Mouse (Mus musculus): ENCODE data around the gene Snrnp27. TPM values are rescaled to one million over a fixed set of nuclear protein-coding genes. Genes with fewer than 3 reads are reported as not detected.

The Snrnp27 gene
- polyA plus RNA-seq (2015; fragmentation: Nextera tagmentation; extraction: Ambion mirVana), result 116 and 122 TPM in 2 replicates

DNA sequence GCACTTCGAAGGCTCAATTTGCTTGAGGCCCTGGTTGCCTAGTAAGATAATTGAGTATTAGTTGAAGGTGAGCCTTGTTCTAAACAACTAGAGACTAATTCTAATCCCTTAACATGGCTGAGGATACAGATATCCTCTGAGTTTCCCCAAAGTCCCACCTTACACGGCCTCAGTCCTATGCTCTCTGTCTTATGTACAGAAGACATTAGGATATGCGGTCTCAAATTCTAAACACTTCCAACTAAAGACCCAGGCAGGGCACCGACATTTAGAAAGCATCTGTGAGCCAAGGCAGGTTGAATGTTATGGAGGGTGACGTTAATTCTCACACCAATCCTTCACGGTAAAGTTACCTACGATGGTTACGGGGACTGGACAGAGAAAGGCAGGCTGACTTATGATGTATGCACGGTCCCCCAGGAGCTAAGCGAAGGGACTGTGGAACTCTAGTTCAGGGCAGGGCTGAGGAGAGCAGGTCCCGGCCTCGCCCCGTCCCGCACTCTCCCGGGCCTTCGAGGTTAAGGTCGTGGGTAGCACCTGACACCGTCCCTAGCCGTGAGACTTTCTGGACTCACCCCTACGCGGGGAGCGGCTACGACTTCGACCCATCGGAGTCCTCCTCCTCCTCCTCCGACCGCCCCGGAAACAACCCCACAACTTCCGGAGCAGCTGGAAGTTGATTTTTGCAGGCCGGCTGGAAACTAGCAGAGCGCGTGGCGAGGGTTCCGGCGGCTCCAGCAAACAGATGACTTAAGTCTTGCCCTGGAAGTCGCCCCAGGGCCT is at the start of gene Snrnp27:
TSS of gene Snrnp27 (minus strand) at position 651 of the 783 bp plus-strand sequence.
- Histone ChIP-seq H3K36me3 (peaks cover 54% of the 10 kb centered on the region), H3K27me3 (no peaks in the 10 kb centered on the region), H3K4me2 (peak within 1 kb of the TSS; percentile 91), H3K4me1 (replicated peaks) (peaks cover 18% of the 10 kb centered on the region), H3K9ac (peak within 1 kb of the TSS; percentile 85), H3K27ac (peak within 1 kb of the TSS; percentile 71), H3K4me3 (peak within 1 kb of the TSS; percentile 81), H3K9me3 (no peaks in the 10 kb centered on the region)
- ATAC-seq (ENCODE audit: low FRiP score), result peak; percentile 89
- WGBS, result 3% methylated on average over 34 of the region's 36 CpGs

DNA sequence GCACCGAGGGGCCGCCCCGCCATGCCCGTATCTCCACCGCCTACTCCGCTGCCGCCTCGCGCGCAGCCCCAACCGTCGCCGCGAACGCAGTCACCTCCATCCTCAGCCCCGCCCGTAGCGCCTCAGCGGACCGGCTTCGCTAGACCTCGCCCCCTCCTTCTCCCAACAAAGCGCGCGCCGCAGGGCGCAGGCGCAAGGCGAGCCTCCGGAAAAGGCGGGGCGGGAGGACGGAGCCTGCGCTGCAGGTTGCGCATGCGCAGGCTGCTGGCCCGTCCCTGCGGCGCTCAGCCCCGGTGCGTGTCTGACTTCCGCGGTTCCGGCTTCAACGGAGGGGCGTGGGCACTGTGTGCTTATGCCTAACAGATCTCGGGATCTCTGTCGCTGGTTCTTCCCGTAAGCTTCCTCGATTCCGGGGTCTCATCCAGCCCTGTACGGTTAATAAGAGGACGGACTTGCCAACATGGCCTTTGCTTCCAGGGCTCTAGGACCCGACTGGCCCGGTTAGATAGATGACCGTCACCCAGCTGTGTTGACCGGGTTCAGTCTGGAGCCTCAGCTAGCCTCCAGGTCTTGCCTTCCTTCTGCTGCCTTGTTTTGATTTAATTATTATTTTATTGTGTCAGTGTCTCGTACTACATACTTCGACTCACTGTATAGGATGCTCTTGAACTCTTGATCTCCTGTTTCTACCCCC is 49.0 kb upstream of the Snrnp27 start, which contains the start of gene Gmcl1:
TSS of gene Gmcl1 (minus strand) at position 201 of the 694 bp plus-strand sequence.
- peaks cover 35% of the 10 kb centered on the region for H3K4me1 ChIP-seq (replicated peaks)
- H3K27me3 ChIP-seq, result no peaks in the 10 kb centered on the region
- WGBS, result under 1% methylated on average over 59 of the region's 59 CpGs

DNA sequence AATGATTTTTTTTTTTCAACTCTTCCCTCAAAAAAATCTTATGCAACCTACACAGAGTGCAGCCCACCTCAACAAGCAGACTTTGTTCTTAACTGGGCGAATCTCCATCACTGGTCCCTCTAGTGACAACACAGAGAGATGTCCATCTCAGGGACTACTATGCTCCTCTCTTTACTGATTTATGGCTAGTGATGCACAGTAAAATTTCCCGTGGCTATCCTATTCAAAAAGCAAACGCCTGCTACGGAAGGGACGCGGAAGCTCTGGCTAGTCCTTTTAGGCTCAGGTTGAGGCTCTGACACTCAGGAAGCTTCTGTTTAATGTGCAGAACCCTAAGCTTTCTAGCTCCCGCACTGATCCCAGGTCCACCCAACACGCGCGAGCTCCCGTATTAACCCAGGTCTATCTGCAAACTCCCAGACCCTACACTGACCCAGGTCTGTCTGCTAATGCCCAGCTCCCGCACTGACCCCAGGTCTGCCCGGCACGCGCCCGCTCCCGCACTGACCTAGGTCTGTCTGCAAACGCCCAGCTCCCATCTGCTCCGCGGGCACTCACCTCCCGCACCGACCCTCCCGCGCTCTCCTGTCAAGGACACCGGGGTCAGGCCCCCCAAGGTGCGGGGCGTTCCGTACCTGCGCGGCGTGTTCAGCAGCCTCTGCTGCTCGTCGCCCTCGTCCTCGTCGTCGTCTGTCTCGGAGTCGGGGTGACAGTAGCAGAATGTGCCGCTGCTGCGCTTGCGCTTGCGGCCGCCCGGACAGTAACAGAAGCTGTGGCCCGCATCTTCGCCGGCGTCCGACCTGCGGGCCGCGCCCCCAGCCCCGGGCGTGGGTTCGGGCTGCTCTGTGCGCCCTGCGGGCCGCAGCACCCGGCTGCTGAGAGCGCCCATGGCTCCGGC is 48.2 kb upstream of the Snrnp27 start:
- Histone ChIP-seq H3K9ac (peak overlapping the region; percentile 95), H3K4me1 (replicated peaks) (peaks cover 35% of the 10 kb centered on the region), H3K9me3 (no peaks in the 10 kb centered on the region), H3K36me3 (peaks cover 2% of the 10 kb centered on the region), H3K4me2 (peak overlapping the region; percentile 74), H3K27me3 (no peaks in the 10 kb centered on the region), H3K4me3 (peak overlapping the region; percentile 97), H3K27ac (peak overlapping the region; percentile 97)
- peak; percentile 70 for ATAC-seq (ENCODE audit: low FRiP score)
- 1% methylated on average over 62 of the region's 62 CpGs for WGBS

More for the DNA sequence above, 49.0 kb upstream of the Snrnp27 start, which contains the start of gene Gmcl1:
- Histone ChIP-seq H3K4me2 (peak within 1 kb of the TSS; percentile 74), H3K9me3 (no peaks in the 10 kb centered on the region), H3K4me3 (peak within 1 kb of the TSS; percentile 97), H3K27ac (peak within 1 kb of the TSS; percentile 97), H3K36me3 (no peaks in the 10 kb centered on the region), H3K9ac (peak within 1 kb of the TSS; percentile 95)
- ATAC-seq (ENCODE audit: low FRiP score), result peak; percentile 97

DNA sequence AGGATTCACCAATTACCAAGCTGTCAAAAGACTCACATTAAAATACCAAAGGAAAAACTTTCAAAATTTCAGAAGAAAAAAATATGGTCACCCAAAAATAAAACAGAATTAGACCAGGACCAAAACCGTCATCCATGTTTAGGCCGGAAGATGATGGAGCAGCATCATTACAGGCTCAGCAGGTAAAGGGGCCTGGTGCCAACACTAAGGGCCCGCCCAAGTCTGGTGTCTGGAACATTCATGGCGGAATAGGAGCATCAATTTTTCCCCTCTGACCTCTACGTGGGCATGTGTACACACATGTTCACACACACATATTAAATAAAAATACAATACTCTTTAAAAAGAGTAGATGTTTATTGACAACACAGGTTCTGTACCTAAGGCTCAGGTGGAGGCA is 44.4 kb upstream of the Snrnp27 start:
- WGBS, result 88% methylated on average over 5 of the region's 5 CpGs
- Histone ChIP-seq H3K4me2 (no peak overlapping the region), H3K9me3 (no peaks in the 10 kb centered on the region), H3K27ac (no peak overlapping the region), H3K27me3 (no peaks in the 10 kb centered on the region), H3K36me3 (peaks cover 22% of the 10 kb centered on the region), H3K4me3 (no peak overlapping the region), H3K4me1 (replicated peaks) (peaks cover 25% of the 10 kb centered on the region), H3K9ac (no peak overlapping the region)
- ATAC-seq (ENCODE audit: low FRiP score), result no peak

DNA sequence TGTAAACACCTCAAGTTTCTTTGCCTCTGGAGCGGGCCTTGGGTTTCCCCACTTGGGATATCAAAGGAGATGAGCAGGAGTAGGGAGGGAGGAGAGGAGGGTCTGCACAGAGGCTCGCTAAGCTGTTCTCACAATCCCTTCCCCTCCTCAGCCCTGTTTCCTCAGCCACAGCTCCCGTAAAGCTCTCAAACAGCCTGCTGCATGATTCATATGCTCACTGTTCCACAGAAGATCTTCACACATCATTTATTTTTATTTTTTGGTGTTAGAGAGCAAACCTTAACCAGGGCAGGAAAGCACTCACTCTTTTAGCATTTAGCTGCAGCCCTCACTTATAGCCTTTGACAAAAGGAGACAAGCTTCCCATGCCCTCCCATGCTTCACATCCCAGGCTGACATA is 37.7 kb upstream of the Snrnp27 start:
- no peak for ATAC-seq (ENCODE audit: low FRiP score)
- Histone ChIP-seq H3K4me3 (no peak overlapping the region), H3K9ac (no peak overlapping the region), H3K4me2 (no peak overlapping the region), H3K36me3 (peaks cover 57% of the 10 kb centered on the region), H3K27me3 (no peaks in the 10 kb centered on the region), H3K9me3 (no peaks in the 10 kb centered on the region), H3K27ac (no peak overlapping the region), H3K4me1 (replicated peaks) (no peaks in the 10 kb centered on the region)
- WGBS, result 88% methylated on average over 3 of the region's 3 CpGs

DNA sequence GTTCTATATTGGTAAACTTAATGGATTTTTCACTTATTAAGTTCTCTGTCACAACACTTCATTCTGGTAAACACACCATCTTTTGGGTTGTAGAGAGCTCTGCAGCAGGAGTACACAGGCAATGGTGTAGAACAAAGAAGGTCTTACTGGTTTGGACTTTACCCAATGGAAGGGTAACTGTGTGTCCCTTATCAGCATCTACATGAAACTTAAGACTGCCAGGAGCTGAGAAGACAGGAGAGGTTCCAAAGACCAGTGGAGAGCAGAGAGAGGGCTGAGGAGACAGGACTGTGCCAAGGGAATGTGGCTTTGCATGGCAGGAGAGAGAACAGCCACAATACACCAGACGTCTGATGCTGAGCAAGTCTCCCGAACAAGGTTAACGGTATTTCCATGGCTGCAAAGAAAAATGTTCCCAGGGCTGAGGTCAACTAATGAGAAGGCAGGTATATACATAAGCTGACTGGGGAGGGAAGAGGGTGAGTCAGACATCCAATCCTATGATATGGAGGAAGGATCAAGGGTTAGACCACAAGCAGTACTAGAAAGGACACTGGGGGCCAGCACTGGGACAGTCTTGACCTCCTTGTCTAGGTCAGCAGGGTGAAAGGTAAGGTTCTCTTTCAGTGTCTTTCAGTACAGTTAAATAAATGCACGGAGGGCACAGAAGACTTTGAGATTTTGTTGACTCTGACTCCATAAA is 23.9 kb upstream of the Snrnp27 start:
- no peak overlapping the region for H3K4me2 ChIP-seq
- ATAC-seq (ENCODE audit: low FRiP score), result no peak
- WGBS, result 80% methylated on average over 4 of the region's 4 CpGs

DNA sequence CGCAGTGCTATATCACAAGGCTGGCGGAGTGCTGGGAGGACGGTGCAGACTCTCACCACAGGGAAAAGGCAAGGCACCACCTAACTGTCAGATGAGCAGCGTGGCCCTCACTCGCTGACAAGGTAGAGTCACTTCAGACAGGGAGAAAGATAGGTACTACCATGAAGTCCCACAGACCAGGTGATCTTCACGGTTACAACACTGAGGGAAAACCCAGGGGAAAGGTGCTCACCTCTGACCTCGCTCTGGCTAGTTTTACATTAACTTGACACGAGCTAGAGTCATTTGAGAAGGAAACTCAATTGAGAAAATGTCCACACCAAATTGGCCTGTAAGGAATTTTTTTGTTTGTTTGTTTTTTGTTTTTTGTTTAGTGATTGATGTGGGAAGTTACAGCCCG is 18.3 kb upstream of the Snrnp27 start:
- 93% methylated on average over 9 of the region's 9 CpGs for WGBS
- ATAC-seq (ENCODE audit: low FRiP score), result no peak
- H3K9me3 ChIP-seq, result no peaks in the 10 kb centered on the region

More for the DNA sequence above, 23.9 kb upstream of the Snrnp27 start:
- no peaks in the 10 kb centered on the region for H3K4me1 ChIP-seq (replicated peaks)
- H3K4me3 ChIP-seq, result no peak overlapping the region
- peaks cover 81% of the 10 kb centered on the region for H3K36me3 ChIP-seq
- no peaks in the 10 kb centered on the region for H3K27me3 ChIP-seq
- H3K27ac ChIP-seq, result no peak overlapping the region
- no peak overlapping the region for H3K9ac ChIP-seq
- no peaks in the 10 kb centered on the region for H3K9me3 ChIP-seq

DNA sequence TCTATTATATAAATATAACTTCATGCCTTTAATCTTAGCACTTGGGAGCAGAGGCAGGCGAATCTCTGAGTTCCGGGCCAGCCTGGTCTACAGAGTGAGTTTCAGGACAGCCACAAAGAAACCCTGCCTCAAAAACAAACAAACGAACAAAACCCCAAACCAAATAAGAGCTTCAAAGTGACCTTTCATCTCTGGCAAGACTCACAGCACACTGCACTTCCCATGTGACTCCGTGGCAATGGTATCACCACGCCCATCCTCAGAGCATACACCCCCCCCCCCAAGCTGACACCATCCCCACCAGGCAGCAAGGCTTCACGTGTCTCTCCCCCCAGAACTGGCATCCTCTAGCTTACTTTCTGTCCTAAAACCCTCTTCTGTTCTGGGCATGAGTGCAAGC is 13.6 kb upstream of the Snrnp27 start:
- no peak overlapping the region for H3K4me3 ChIP-seq

More for the DNA sequence above, 18.3 kb upstream of the Snrnp27 start:
- Histone ChIP-seq H3K27ac (no peak overlapping the region), H3K9ac (no peak overlapping the region), H3K4me3 (no peak overlapping the region), H3K4me1 (replicated peaks) (no peaks in the 10 kb centered on the region), H3K4me2 (no peak overlapping the region), H3K36me3 (peaks cover 97% of the 10 kb centered on the region), H3K27me3 (no peaks in the 10 kb centered on the region)

DNA sequence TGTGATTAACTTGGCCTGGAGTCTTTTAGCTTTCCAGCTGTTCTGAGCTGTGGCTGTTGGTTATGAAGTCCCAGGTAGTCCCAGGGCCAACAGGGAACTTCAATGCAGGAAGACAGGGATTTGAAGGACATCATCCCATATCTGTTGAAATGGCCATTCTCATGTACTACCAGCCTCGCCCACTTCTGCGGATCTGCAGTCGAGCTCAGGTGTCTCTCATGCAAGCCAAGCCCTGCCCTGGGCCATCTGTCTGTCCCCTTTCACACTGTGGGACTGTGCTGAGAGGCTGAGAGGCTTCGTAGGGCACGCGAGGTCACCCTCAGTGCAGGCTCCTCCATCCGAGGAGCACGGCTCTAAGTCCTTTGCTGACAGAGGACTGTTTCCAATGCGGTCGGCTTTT is 11.9 kb upstream of the Snrnp27 start:
- no peaks in the 10 kb centered on the region for H3K4me1 ChIP-seq (replicated peaks)
- H3K27ac ChIP-seq, result no peak overlapping the region
- WGBS, result 91% methylated on average over 10 of the region's 10 CpGs

More for the DNA sequence above, 13.6 kb upstream of the Snrnp27 start:
- Histone ChIP-seq H3K27me3 (no peaks in the 10 kb centered on the region), H3K9ac (no peak overlapping the region), H3K27ac (no peak overlapping the region), H3K9me3 (no peaks in the 10 kb centered on the region), H3K4me2 (no peak overlapping the region), H3K36me3 (peaks cover 83% of the 10 kb centered on the region), H3K4me1 (replicated peaks) (no peaks in the 10 kb centered on the region)
- 90% methylated on average over 6 of the region's 6 CpGs for WGBS
- ATAC-seq (ENCODE audit: low FRiP score), result no peak

DNA sequence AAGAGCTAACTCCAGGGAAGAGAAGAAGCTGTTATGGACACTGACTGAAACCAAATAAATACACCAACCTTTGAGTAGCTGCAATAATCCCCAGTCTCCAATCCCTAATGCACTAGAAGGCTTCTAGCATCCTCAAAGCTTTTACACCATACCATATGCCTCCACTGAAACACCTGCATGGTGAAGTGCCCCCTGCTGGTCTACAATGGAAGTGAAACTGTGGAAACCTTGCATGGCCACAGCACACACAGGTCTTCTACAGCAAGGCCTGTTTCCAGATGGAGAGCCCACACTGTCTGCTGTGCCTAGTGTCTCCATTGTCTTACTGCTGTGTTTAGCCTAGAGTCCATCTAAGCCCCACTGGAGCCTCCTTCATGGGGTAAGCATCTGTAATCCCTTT is 10.1 kb upstream of the Snrnp27 start:
- H3K36me3 ChIP-seq, result peaks cover 77% of the 10 kb centered on the region

More for the DNA sequence above, 11.9 kb upstream of the Snrnp27 start:
- peaks cover 77% of the 10 kb centered on the region for H3K36me3 ChIP-seq
- no peak overlapping the region for H3K4me2 ChIP-seq
- H3K9ac ChIP-seq, result no peak overlapping the region
- no peak for ATAC-seq (ENCODE audit: low FRiP score)
- no peaks in the 10 kb centered on the region for H3K27me3 ChIP-seq
- H3K9me3 ChIP-seq, result no peaks in the 10 kb centered on the region
- H3K4me3 ChIP-seq, result no peak overlapping the region

DNA sequence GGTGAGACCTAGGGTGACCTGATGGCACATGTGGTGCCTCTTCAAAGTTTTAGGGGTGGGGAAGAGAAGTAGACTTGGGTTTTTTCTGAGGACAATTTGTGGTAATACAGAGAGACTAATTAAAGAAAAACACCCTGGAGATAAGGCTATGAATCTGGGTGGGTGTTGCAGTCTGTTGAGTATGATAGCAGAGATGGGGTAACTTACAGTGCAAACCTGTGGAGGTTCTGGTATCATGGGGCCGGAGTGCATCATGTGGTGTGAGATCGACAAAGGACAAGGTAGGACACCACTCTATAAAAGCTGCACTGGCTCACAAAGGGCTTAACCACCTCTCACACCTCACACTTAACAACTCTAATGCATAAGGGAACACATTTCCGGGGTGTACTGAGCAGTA is 5.3 kb upstream of the Snrnp27 start:
- no peak for ATAC-seq (ENCODE audit: low FRiP score)
- Histone ChIP-seq H3K27me3 (no peaks in the 10 kb centered on the region), H3K36me3 (peaks cover 56% of the 10 kb centered on the region), H3K4me3 (no peak overlapping the region), H3K4me1 (replicated peaks) (peaks cover 2% of the 10 kb centered on the region; the same call in 1 of the 2 replicates), H3K4me2 (no peak overlapping the region), H3K27ac (no peak overlapping the region), H3K9me3 (no peaks in the 10 kb centered on the region), H3K9ac (no peak overlapping the region)
- WGBS, result 93% methylated on average over 3 of the region's 3 CpGs

More for the DNA sequence above, 10.1 kb upstream of the Snrnp27 start:
- no peak overlapping the region for H3K27ac ChIP-seq
- H3K4me2 ChIP-seq, result no peak overlapping the region
- H3K4me1 ChIP-seq (replicated peaks), result no peaks in the 10 kb centered on the region
- H3K9me3 ChIP-seq, result no peaks in the 10 kb centered on the region
- ATAC-seq (ENCODE audit: low FRiP score), result no peak
- no peaks in the 10 kb centered on the region for H3K27me3 ChIP-seq
- H3K4me3 ChIP-seq, result no peak overlapping the region
- 0 out of 2 replicates have a peak overlapping the region, but pooled peaks have one; percentile 43 for H3K9ac ChIP-seq
